Mouse (Mus musculus) kidney, postnatal 10 days (tissue): ENCODE results near the gene Ereg.
A peak's percentile ranks its signal among the peaks of the same experiment; 100 is the strongest.

Source experiments
- DNase-seq: peaks from one replicate; pipeline ENCODE4 v3.0.0; 2021; ENCODE audit warnings: mixed read lengths

Gene Ereg

GRCm38 (mm10) chr5:91074450-91074950 lies at the start of gene Ereg:
Gene Ereg, plus strand, starts transcription at chr5:91074622.
- DNase-seq, result peak; percentile 11

DNA sequence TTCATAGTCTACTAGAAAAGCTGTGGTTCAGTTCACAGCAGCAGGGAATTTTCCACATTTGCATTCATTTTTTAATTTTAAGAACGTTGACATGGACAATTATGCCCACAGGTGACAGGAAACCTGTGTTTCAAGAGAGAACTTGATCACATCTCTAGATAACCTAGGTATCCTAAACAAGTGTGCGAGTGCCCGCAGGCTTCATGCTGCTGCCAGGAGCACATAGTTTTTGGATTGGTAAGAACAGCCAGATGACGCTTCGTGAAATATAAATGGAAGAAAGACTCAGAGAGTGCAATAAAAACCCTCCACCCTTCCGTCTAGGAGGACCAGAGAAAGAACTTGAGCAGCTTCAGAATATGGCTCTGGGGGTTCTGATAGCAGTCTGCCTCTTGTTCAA lies 47.3 kb upstream of the Ereg start, which contains the start of gene Epgn:
Gene Epgn, plus strand, starts transcription at position 301 of the 400 bp plus-strand sequence.
- no peak for DNase-seq

GRCm38 (mm10) chr5:91027840-91028239 lies 46.6 kb upstream of the Ereg start:
- DNase-seq, result no peak

- no peak for DNase-seq
Observed at GRCm38 (mm10) chr5:91030629-91031028, 43.8 kb upstream of the Ereg start.

GRCm38 (mm10) chr5:91035341-91035740 lies 39.1 kb upstream of the Ereg start:
- DNase-seq, result peak; percentile 19

DNA sequence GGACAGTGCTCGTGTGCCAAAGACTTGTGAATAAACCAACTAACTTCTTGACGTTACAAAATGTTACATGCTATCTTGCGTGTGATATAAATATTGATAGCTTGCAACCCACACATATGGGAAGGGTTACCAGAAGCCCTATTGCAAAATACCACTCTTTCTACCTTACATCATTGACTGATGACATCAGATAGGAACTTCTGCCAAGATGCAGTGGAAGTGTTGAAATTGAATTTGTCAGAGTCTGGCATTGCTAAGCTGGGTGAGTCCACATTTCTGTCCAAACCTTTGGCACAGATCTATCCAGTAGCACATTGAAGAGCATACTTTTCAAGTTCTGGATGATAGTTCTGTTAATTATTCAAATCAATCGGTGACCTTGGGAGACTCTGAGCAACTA lies 37.8 kb upstream of the Ereg start:
- no peak for DNase-seq

- DNase-seq, result no peak
Observed at GRCm38 (mm10) chr5:91037756-91038155, 36.7 kb upstream of the Ereg start.

- DNase-seq, result peak; percentile 66
Observed at GRCm38 (mm10) chr5:91038547-91038946, 35.9 kb upstream of the Ereg start.

DNA sequence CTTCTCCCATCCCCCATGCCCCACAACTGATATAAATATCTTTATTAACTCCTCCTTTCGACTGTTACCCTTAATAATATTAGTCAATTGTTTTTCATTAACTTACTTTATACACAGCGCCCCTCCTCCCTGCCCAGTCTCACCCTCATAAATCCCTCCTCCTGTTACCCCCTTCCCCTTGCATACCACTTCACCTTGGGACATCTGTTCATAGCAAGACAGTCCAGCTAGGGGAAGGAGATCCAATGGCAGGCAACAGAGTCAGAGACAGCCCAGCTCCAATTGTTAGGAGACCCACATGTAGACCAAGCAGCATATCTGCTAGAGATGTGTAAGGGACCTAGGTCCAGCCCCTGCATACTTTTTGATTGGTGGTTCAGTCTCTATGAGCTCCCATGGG lies 35.5 kb upstream of the Ereg start:
- no peak for DNase-seq

- no peak for DNase-seq
Observed at GRCm38 (mm10) chr5:91047987-91048386, 26.4 kb upstream of the Ereg start.

DNA sequence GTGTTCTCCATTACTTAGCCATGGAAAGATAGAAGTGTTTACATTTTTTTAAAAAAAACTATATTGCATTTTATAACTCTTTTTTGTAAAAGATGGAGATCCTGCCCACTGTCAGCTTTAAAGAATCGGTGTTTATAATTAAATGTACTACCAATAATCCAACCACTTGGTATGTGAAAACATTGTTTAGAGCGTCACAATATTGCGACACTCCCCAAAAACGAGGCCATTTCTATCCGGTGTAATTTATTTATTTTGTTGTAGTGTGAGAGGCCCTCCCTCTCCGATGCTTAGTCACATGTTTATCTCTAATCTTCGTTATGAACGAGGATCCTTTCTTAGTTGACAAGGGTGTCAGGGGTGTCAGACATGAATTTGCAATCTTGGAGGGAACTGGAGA lies 26.0 kb upstream of the Ereg start:
- DNase-seq, result no peak

DNA sequence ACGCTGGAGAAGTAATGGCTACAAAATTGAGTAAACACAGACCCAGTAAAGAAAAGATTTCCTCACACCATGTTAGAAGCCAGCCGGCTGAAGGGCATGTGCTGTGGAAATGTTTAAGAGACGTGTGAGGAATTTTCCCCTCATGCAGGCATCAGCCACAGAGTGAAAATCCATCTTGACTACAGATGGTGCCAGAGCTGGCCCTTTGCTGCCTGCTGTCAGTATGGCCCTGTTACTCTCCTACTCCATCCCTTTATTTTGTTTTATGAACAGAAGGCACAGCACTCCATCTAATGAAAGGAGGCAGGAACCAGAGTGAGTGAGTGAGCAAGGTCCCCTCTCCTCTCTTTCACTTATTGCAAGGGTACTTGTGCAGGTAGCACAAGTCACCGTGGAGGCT lies 2.1 kb upstream of the Ereg start:
- no peak for DNase-seq

DNA sequence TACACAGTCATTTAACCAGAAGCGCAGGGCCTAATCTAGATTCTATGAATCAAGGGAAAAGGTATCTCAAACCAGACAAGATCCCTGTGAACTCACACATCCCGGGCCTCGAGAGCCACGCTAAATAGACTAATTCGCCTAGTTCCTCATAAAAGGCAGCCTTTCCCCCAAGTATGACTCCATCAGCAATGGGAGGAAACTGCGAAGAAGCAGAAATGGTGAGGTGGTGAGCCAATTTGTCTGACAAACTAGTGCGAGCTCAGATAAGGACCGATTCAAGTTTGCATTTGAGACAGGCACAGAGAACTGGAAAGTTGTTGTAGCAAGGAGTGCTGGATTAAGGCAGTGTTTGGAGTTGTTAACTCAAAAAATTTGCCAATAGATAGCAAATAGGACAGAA lies 796 bp upstream of the Ereg start:
- DNase-seq, result no peak

DNA sequence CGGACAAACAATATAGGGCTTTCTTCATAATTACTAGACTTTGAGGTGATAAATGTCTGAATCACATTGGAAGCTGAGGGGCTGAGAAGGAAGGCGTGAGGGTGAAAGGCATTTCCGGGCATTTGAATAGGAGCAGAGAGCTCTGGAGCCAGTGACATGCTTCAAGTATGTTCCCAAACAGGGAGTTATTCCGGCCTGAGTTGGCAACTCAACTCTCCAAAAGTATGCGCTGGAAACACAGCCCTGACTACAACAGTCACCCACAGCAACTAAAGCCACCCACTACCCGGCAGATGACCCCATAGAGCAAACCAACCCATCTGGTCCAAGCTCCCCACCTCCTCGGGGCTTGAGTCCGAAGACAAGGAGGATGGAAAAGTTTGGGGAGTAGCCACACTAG lies 396 bp upstream of the Ereg start:
- no peak for DNase-seq

- DNase-seq, result no peak
Observed at GRCm38 (mm10) chr5:91075021-91075420, 599 bp downstream of the Ereg start.

DNA sequence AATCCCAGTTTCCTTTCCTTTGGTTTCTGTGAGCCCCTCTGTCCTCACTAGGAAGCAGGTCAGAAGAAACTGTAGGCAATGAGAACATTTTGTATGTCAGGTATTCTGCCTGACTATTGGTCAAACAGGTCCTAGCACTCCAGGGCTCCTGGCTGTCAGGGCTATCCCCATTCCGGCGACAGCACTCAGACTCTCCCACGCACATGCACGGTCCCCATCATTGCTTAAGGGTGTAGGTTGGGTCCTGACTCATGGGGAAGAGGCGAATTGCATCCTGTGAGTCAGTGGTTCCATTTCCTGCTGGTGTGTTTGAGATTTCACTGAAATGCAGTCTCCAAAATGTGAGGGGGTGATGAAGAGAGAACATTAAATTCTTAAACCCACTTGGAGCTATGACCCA lies 8.6 kb downstream of the Ereg start:
- DNase-seq, result no peak

DNA sequence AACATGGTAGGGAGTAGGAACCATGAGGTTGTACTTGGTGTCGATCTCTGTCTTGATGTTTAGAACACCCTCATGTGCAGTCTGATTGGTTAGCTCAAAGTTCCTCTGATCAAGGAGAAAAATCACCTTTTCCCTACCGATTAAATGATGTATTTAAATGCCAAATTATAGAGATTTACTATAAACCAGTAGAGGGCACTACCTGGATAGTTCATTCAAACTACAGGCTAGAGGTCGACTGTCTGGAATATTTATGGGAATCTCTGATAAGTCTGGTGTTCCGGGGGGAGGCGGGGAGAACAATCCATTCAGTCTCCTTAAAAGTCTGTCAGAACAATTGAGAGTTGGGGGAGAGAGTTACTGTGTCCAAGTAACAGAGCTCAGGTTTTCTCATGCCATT lies 10.9 kb downstream of the Ereg start:
- no peak for DNase-seq

GRCm38 (mm10) chr5:91090301-91090700 lies 15.9 kb downstream of the Ereg start:
- DNase-seq, result no peak

DNA sequence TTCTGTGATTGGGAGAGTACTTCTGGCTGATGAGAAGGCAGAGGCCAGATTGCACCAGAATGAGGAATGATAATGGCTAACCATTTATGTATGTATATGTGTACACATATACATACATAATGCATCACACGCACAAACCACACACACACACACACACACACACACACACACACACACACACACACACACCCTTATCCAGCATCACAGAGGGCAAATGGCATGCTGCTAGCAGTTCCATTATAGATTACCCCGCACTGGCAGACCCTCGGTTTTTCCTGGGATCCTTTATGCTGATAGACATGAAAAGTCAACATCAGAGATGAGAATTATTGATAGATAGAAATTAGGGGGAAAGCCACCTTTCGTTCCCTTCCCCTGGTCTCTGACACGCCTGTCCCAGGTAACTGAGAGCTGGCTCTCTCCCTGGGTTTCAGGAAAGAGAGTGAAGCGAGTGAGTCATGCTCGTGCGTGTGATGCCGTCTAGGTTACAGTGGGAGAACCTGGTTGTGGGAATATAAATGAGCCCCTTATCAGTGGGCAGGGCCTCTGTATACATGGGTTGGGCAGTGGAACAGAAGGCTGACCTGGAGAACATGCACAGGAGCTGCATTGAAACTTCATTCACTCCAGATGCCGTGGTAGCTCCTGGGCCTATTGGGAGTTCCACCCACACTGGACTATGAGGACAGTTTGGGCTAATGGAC lies 23.6 kb downstream of the Ereg start:
- DNase-seq, result no peak

- DNase-seq, result no peak
Observed at GRCm38 (mm10) chr5:91101742-91102141, 27.3 kb downstream of the Ereg start.

DNA sequence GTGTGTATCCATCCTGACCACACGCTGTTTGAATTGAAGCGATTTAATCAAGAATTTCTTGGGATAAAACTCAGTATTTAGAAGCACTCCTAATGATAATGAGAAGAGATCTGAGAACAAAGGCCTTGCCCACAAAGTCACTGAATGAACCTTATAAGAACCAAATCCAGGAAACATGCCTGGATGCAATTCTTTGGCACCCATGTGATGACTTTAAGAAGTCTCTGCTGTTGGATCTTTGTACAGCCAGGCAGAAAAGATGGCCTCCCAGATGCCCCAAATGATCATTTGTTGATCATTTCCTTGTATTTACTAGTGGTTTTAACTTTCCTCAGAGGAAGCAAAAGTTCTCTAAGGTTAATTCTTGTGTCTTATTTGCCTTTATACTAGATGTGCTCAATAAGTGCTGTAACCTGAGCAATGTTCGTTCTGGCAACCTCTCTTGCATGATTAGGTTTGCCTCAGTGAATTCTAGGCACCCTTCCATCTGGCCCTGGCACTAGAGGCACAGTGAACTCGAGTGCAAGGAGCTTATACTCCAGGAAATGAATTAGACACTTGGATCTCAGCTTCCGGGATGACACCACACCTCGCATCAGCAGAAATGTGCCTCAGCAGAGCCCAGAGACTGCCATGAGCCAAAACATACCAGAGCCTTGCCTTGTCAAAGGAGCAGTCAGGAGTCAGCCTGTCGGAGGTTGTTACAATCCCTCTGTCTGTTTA lies 29.7 kb downstream of the Ereg start:
- DNase-seq, result peak; percentile 4

DNA sequence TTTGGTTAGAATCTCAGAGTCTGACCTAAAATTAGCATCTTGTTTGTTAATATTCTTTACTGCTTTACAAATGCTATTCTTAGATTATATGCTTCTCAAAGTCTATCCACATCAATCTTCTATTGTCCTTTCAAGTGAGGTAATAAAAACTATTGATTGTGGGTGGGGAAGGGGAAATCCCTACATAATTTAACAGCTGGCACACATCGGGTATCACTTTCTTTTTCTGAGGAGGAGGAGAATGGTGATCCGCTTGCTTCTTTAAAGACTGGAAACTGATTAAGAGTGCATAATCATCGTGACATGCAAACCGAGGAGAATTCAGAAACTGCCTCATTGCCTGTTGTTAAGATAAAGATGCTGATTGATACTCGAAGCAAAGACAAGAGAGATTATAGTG lies 31.8 kb downstream of the Ereg start:
- DNase-seq, result no peak

DNA sequence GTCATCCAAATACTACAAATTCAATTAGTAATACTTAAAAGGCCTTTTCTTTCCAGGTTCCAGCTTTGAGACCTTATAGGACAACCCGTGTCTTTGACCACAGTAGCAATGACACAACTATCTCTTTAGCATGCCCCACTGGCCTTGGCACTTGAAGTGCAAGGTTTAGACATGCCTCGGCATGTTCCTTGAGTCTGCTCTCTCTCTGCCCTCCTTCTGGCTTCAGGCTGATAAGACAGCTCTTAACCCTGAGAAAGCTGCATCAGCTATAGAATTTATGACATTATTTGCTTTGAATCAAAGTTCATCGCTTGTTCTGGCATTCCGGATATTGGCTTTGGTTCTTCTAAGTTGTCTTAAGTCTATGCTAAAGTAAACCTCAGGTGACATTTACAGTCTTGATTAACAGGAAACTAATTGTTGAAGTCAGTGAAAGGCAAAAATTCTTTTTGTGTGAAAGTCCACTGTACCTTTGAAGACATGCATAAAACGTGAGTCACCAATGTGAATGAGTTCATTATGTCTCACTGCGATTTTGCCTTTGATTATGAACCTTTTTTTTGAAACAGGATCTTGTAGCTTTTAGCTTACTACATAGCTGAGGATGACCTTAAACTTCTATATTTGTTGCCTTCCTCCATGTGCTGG lies 35.7 kb downstream of the Ereg start:
- DNase-seq, result no peak

DNA sequence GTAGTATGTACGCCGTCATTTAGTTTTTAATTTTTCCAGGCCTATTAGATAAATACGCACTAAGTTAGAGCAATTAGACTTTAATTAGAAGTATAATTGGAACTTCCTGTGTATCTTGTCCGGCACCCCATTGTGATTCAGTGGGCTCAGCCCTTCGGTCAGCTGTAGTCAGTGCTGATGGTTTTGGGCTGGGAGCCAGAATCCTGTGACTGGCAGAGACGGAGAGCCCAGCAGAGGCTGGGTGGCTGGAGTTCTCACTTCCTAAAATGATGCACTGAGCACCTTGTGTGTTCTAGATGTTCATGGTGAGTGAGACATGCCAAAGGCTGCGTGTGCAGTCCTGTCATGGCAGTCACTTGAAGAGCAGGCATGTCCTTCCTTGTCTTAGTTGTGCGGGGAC lies 36.6 kb downstream of the Ereg start:
- peak; percentile 21 for DNase-seq
